Mouse (Mus musculus): ENCODE results near the gene Bglap. TPM values are rescaled to one million over a fixed set of nuclear protein-coding genes. Genes with fewer than 3 reads are reported as not detected.
A peak's percentile ranks its signal among the peaks of the same experiment; 100 is the strongest.
"Not testable (repeated sequence)": the region's sequence is repeated elsewhere in the genome, so short reads cannot be mapped to it uniquely, and the experiment has no call there.

The Bglap gene
- polyA plus RNA-seq (2012; rRNA removed) (0.94 and 1.00 TPM in 2 replicates), polyA plus RNA-seq (2014; fragmentation: Nextera tagmentation; extraction: Ambion mirVana) (1.7 and 3.1 TPM in 2 replicates)

GRCm38 (mm10) chr3:88384364-88384763 lies at the start of gene Bglap:
Bglap (minus strand) TSS chr3:88384464.
- H3K9ac ChIP-seq (ENCODE audit: low read depth, low read length, severe bottlenecking): no peak within 1 kb of the TSS
- ATAC-seq (ENCODE audit: low FRiP score, low read depth): no peak
- no peak within 1 kb of the TSS for H3K4me3 ChIP-seq (replicated peaks; ENCODE audit: low read length)
- H3K27ac ChIP-seq (replicated peaks; ENCODE audit: low read depth, low read length): no peak within 1 kb of the TSS
- H3K36me3 ChIP-seq (ENCODE audit: control insufficient read depth, insufficient read depth, low read length): no peaks in the 10 kb centered on the region
- no peak within 1 kb of the TSS for H3K4me2 ChIP-seq (replicated peaks; ENCODE audit: low read depth, low read length, severe bottlenecking)
- WGBS: 60% methylated on average over 5 of the region's 5 CpGs
- H3K27me3 ChIP-seq (ENCODE audit: control insufficient read depth, insufficient read depth, low read length): no peaks in the 10 kb centered on the region
- no peaks in the 10 kb centered on the region for H3K4me1 ChIP-seq (ENCODE audit: control insufficient read depth, insufficient read depth, low read length)
- no peak for DNase-seq (ENCODE audit: low spot score)
- TF ChIP-seq POLR2A (IDR thresholded peaks at IDR 0.05; ENCODE audit: borderline replicate concordance, extremely low read depth, insufficient read depth, insufficient read length): no peak
- no peaks in the 10 kb centered on the region for H3K9me3 ChIP-seq (ENCODE audit: control insufficient read depth, low read length)

GRCm38 (mm10) chr3:88428639-88429038 lies 44.4 kb upstream of the Bglap start:
- H3K9ac ChIP-seq (ENCODE audit: low read depth, low read length, severe bottlenecking); ATAC-seq (ENCODE audit: low FRiP score, low read depth); H3K9me3 ChIP-seq (ENCODE audit: control insufficient read depth, low read length); H3K4me1 ChIP-seq (ENCODE audit: control insufficient read depth, insufficient read depth, low read length); H3K4me3 ChIP-seq (replicated peaks; ENCODE audit: low read length); H3K27ac ChIP-seq (replicated peaks; ENCODE audit: low read depth, low read length); H3K36me3 ChIP-seq (ENCODE audit: control insufficient read depth, insufficient read depth, low read length); DNase-seq (ENCODE audit: low spot score); H3K27me3 ChIP-seq (ENCODE audit: control insufficient read depth, insufficient read depth, low read length); H3K4me2 ChIP-seq (replicated peaks; ENCODE audit: low read depth, low read length, severe bottlenecking): not testable (repeated sequence)
- 75% methylated on average over 8 of the region's 8 CpGs for WGBS

GRCm38 (mm10) chr3:88427342-88427905 lies 43.2 kb upstream of the Bglap start:
- no peak for ATAC-seq (ENCODE audit: low FRiP score, low read depth)
- no peak for TF ChIP-seq POLR2A (IDR thresholded peaks at IDR 0.05; ENCODE audit: borderline replicate concordance, extremely low read depth, insufficient read depth, insufficient read length)
- peaks cover 10% of the 10 kb centered on the region for H3K4me1 ChIP-seq (ENCODE audit: control insufficient read depth, insufficient read depth, low read length)
- no peak overlapping the region for H3K4me3 ChIP-seq (replicated peaks; ENCODE audit: low read length)
- H3K9me3 ChIP-seq (ENCODE audit: control insufficient read depth, low read length): no peaks in the 10 kb centered on the region
- DNase-seq (ENCODE audit: low spot score): no peak
- H3K27ac ChIP-seq (replicated peaks; ENCODE audit: low read depth, low read length): no peak overlapping the region
- 85% methylated on average over 4 of the region's 4 CpGs for WGBS
- H3K27me3 ChIP-seq (ENCODE audit: control insufficient read depth, insufficient read depth, low read length): no peaks in the 10 kb centered on the region
- no peaks in the 10 kb centered on the region for H3K36me3 ChIP-seq (ENCODE audit: control insufficient read depth, insufficient read depth, low read length)
- no peak overlapping the region for H3K4me2 ChIP-seq (replicated peaks; ENCODE audit: low read depth, low read length, severe bottlenecking)
- H3K9ac ChIP-seq (ENCODE audit: low read depth, low read length, severe bottlenecking): no peak overlapping the region

- Histone ChIP-seq H3K9me3 (ENCODE audit: control insufficient read depth, low read length) (no peaks in the 10 kb centered on the region), H3K9ac (ENCODE audit: low read depth, low read length, severe bottlenecking) (no peak overlapping the region), H3K4me2 (replicated peaks; ENCODE audit: low read depth, low read length, severe bottlenecking) (no peak overlapping the region; the same call in 1 of the 2 replicates), H3K4me1 (ENCODE audit: control insufficient read depth, insufficient read depth, low read length) (peaks cover 10% of the 10 kb centered on the region), H3K27ac (replicated peaks; ENCODE audit: low read depth, low read length) (no peak overlapping the region), H3K27me3 (ENCODE audit: control insufficient read depth, insufficient read depth, low read length) (no peaks in the 10 kb centered on the region), H3K36me3 (ENCODE audit: control insufficient read depth, insufficient read depth, low read length) (0 out of 2 replicates have a peak, but pooled peaks cover 4% of the 10 kb centered on the region), H3K4me3 (replicated peaks; ENCODE audit: low read length) (no peak overlapping the region; the same call in 1 of the 2 replicates)
- no peak for TF ChIP-seq POLR2A (IDR thresholded peaks at IDR 0.05; ENCODE audit: borderline replicate concordance, extremely low read depth, insufficient read depth, insufficient read length)
- ATAC-seq (ENCODE audit: low FRiP score, low read depth) (no peak), DNase-seq (ENCODE audit: low spot score) (no peak)
- WGBS: 81% methylated on average over 10 of the region's 10 CpGs
Observed at GRCm38 (mm10) chr3:88425708-88426420, 41.6 kb upstream of the Bglap start.

GRCm38 (mm10) chr3:88425330-88425689 lies 41.0 kb upstream of the Bglap start:
- no peak overlapping the region for H3K27ac ChIP-seq (replicated peaks; ENCODE audit: low read depth, low read length)
- peak overlapping the region; percentile 32 for H3K4me2 ChIP-seq (replicated peaks; ENCODE audit: low read depth, low read length, severe bottlenecking)
- TF ChIP-seq POLR2A (IDR thresholded peaks at IDR 0.05; ENCODE audit: borderline replicate concordance, extremely low read depth, insufficient read depth, insufficient read length): no peak
- H3K9me3 ChIP-seq (ENCODE audit: control insufficient read depth, low read length): no peaks in the 10 kb centered on the region
- peak overlapping the region; percentile 69 for H3K4me3 ChIP-seq (replicated peaks; ENCODE audit: low read length)
- no peak for DNase-seq (ENCODE audit: low spot score)
- peaks cover 10% of the 10 kb centered on the region for H3K4me1 ChIP-seq (ENCODE audit: control insufficient read depth, insufficient read depth, low read length)
- H3K36me3 ChIP-seq (ENCODE audit: control insufficient read depth, insufficient read depth, low read length): peaks cover 10% of the 10 kb centered on the region
- ATAC-seq (ENCODE audit: low FRiP score, low read depth): no peak
- 9% methylated on average over 2 of the region's 2 CpGs for WGBS
- H3K27me3 ChIP-seq (ENCODE audit: control insufficient read depth, insufficient read depth, low read length): no peaks in the 10 kb centered on the region
- H3K9ac ChIP-seq (ENCODE audit: low read depth, low read length, severe bottlenecking): 0 out of 2 replicates have a peak overlapping the region, but pooled peaks have one; percentile 25
